Mouse (Mus musculus) small intestine, adult 2 months (tissue): ENCODE measurements around the gene Ski. TPM values are rescaled to one million over a fixed set of nuclear protein-coding genes. Genes with fewer than 3 reads are reported as not detected.

Source experiments
- H3K27ac ChIP-seq: fragments of 200-500 bp; 2 replicates; pipeline ENCODE4 v1.5.1; 2012; ENCODE audit warnings: low read depth, low read length, control low read depth, inconsistent platforms; ENCODE audit not compliant: insufficient read depth
- H3K27me3 ChIP-seq: fragments of 200-500 bp; 2 replicates; pipeline ENCODE4 v1.6.1; 2012; ENCODE audit warnings: mild to moderate bottlenecking, moderate library complexity, low read length, inconsistent platforms; ENCODE audit not compliant: control insufficient read depth, insufficient read depth
- H3K36me3 ChIP-seq: fragments of 200-500 bp; 2 replicates; pipeline ENCODE4 v1.6.1; 2012; ENCODE audit warnings: mild to moderate bottlenecking, low read length, control low read depth, inconsistent platforms; ENCODE audit not compliant: control insufficient read depth, insufficient read depth
- H3K4me1 ChIP-seq: fragments of 200-500 bp; 2 replicates; pipeline ENCODE4 v1.6.1; 2012; ENCODE audit warnings: low read length, inconsistent platforms, mixed read lengths; ENCODE audit not compliant: control insufficient read depth, insufficient read depth, insufficient read length
- H3K4me3 ChIP-seq: fragments of 200-500 bp; 2 replicates; pipeline ENCODE4 v1.5.1; 2012; ENCODE audit warnings: low read depth, mild to moderate bottlenecking, control low read depth, inconsistent platforms, low read length, moderate library complexity
- CTCF ChIP-seq: fragments of 200-500 bp; IDR thresholded peaks from 2 replicates; pipeline ENCODE4 v1.5.1; 2012; ENCODE audit warnings: low read depth, mild to moderate bottlenecking, control low read depth, inconsistent platforms, low read length, moderate library complexity, mixed read lengths; ENCODE audit not compliant: insufficient replicate concordance, insufficient read length; ENCODE audit errors: extremely low read depth
- POLR2A ChIP-seq: fragments of 200-500 bp; IDR thresholded peaks from 2 replicates; pipeline ENCODE4 v1.6.1; 2012; ENCODE audit warnings: low read depth, mild to moderate bottlenecking, control low read depth, inconsistent platforms, low read length, moderate library complexity
- WGBS: fragments of 180-500 bp; shearing (Covaris S2); methylation state at CpG from one replicate; pipeline ENCODE4 v1.1.7; 2018; 5-methylcytosine and 5-hydroxymethylcytosine counted together
- polyA plus RNA-seq: library from polyadenylated mRNA; depleted of rRNA; stranded (reverse); fragments of >200 nt; gene quantifications from 2 replicates; pipeline ENCODE4 v1.2.3, GENCODE M21; 2012

The Ski gene
- polyA plus RNA-seq, 1 experiment, result 48.0 TPM

DNA sequence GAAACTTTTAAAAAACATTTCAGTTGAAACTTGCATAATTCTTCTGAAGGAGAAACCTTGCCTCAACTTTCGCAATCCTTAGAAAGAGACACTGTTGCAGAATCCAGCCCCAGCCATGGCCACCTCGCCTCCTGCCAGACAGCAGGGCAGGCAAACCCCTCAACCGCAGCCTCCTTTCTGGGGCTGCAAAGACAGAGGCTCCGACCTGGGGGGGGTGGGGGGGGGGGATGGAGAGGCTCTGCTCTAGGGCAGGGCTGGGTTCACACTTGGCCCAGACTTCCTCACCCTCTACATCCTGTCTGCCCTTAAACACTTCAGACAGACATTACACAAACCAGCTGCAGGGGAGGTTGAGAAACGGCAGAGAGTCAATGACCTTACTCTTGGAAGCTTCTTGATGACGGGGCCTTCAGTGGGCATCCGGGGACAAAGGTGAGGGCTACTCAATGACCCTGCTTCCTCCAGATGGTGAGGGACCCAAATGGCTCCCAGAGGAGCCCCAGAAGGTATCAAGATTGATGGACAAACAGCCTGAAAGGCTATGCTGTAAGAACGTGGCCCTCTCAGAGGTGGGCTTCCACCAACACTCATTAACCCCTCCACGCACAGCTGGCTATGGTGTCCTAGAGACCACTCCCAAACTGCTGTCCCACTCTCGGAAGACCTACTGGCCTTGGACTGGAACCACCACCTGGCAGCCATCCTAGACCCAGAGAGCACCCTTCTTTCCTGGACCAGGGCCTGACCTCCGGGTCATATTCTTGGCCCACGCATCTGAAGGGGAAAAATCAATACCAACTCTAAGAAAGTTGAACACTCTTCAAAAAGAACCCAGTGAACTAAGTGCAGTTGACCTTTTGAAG lies 4.9 kb downstream of the Ski start:
- no peaks in the 10 kb centered on the region for H3K27me3 ChIP-seq
- peaks cover 61% of the 10 kb centered on the region for H3K4me1 ChIP-seq
- peak overlapping the region; percentile 20; the same call in 1 of the 2 replicates for H3K27ac ChIP-seq
- TF ChIP-seq POLR2A, result no peak
- no peak for TF ChIP-seq CTCF
- 52% methylated on average over 12 of the region's 12 CpGs for WGBS
- no peaks in the 10 kb centered on the region for H3K36me3 ChIP-seq
- H3K4me3 ChIP-seq, result 0 out of 2 replicates have a peak overlapping the region, but pooled peaks have one; percentile 3

DNA sequence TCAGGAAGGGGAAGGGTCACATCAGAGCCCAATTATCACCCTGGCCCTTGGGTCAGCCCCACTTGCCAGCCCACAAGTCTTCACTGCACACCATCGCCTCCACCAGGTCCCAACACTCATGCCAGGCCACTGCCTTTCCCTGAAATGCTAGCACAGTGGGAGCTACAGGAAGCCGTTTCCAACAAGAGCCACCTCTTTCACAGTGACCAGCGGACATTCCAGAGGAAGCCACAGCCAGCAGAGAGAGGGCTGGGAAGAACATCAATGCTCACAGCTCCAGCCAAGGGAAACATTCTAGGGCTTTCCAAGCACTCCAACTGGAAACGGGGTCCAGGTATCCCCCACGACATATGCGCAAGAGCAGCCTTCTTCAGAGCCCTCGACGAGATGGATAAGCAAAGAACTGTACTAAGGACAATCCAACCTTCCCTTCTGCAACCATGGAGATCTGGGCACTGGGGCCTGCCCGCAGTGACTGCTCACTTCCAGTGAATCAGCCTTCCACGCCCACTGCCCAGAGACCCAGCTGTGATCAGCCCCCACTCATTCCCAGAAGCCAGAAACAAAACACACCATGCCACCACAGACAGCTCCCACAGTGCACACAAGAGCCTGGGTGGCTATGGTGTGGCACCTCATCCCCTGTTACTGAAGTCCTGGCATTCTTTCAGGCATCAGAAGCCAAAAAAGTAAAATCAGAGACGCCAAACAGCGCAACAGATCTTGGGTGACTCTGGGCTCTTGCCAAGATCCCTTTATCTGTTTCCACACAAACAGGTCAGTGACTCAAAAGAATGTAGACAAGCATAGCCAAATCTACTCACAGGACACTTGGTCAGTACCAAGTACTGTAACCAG lies 6.4 kb downstream of the Ski start:
- Histone ChIP-seq H3K36me3 (peaks cover under 1% of the 10 kb centered on the region; the same call in 1 of the 2 replicates), H3K27ac (no peak overlapping the region), H3K4me1 (peaks cover 64% of the 10 kb centered on the region), H3K4me3 (no peak overlapping the region), H3K27me3 (no peaks in the 10 kb centered on the region)
- no peak for TF ChIP-seq CTCF
- 56% methylated on average over 12 of the region's 12 CpGs for WGBS

DNA sequence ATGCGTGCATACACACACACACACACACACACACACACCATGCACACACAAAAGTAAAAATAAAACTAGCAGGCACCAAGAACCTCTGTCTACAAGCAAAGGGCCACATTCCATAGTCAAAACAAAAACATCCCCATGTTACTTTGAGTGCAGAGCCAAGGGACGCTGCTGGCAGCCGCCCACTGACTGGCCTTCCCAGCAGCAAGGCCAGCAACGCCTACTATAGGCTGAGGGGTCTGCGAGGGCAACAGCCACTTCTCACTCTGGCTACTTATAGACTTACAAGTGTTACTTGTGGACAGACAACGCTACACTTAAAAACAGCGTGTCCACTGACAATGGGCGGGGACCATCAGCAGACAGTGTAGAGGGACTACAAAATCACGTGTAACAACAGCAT lies 7.2 kb downstream of the Ski start:
- H3K27ac ChIP-seq, result no peak overlapping the region
- H3K27me3 ChIP-seq, result no peaks in the 10 kb centered on the region
- no peak for TF ChIP-seq CTCF
- no peak for TF ChIP-seq POLR2A
- peaks cover 66% of the 10 kb centered on the region for H3K4me1 ChIP-seq
- no peak overlapping the region for H3K4me3 ChIP-seq
- H3K36me3 ChIP-seq, result peaks cover 8% of the 10 kb centered on the region
- WGBS, result 70% methylated on average over 9 of the region's 9 CpGs

DNA sequence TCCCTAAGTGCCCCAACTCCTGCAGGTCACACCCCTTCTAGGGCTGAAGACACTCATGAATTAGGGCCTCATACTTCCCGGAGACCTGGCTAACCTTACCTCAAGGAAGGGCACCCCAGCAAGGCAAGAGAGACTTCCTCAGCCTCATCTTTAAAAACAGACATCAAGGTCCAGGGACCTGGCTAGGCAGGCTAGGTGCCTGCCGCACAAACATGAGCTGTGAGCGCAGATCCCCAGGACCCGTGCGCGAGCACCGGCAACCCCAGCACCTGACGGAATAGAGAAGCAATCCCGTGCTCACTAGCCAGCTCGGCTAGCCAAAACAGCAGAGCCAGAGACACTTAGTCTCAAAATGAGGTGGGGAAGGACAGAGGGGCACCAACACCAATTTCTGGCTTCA lies 7.6 kb downstream of the Ski start:
- H3K36me3 ChIP-seq, result peaks cover 10% of the 10 kb centered on the region
- TF ChIP-seq CTCF, result no peak
- TF ChIP-seq POLR2A, result no peak
- 62% methylated on average over 10 of the region's 10 CpGs for WGBS
- H3K4me1 ChIP-seq, result peaks cover 63% of the 10 kb centered on the region
- no peak overlapping the region for H3K4me3 ChIP-seq
- no peak overlapping the region for H3K27ac ChIP-seq
- H3K27me3 ChIP-seq, result no peaks in the 10 kb centered on the region

DNA sequence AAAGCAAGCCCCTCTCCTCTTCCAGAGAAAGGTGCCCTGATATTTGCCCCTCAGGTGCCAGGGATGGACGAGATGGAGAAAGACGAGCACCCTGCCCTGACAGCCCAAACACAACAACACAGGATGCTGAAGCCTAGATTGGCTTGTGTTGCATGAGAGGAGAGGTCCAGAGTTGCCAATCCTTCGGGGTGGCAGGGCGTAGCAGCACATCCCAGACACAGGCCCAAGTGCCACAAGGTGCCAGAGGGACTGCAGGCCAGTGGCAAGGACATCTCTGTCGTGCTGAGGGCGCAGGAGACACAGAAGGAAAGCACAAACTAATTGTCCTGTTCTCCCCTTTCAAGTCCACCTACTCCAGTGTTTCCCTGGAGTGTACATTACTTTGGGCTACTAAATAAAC lies 8.2 kb downstream of the Ski start:
- TF ChIP-seq CTCF (no peak), POLR2A (no peak)
- Histone ChIP-seq H3K27ac (no peak overlapping the region), H3K4me3 (no peak overlapping the region), H3K27me3 (no peaks in the 10 kb centered on the region), H3K4me1 (peaks cover 64% of the 10 kb centered on the region), H3K36me3 (peaks cover 10% of the 10 kb centered on the region)
- 50% methylated on average over 6 of the region's 6 CpGs for WGBS

DNA sequence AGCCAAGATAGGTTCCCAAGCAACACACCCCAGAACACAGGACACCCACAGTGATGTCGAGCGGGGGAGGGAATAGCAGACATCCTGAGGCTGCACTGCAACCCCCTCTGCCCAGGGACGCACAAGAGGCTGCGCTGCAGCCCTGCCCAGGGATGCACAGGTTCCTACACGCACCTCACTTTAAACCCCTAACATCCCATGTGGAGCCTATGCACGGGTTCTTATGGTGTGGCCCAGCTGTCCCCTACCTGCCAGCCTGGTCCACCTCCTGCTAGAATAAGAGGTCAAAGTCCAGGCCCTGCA lies 8.7 kb downstream of the Ski start:
- Histone ChIP-seq H3K27ac (no peak overlapping the region), H3K4me1 (peaks cover 62% of the 10 kb centered on the region), H3K27me3 (no peaks in the 10 kb centered on the region), H3K36me3 (peaks cover 10% of the 10 kb centered on the region), H3K4me3 (no peak overlapping the region)
- TF ChIP-seq CTCF (no peak), POLR2A (no peak)
- 43% methylated on average over 6 of the region's 6 CpGs for WGBS

DNA sequence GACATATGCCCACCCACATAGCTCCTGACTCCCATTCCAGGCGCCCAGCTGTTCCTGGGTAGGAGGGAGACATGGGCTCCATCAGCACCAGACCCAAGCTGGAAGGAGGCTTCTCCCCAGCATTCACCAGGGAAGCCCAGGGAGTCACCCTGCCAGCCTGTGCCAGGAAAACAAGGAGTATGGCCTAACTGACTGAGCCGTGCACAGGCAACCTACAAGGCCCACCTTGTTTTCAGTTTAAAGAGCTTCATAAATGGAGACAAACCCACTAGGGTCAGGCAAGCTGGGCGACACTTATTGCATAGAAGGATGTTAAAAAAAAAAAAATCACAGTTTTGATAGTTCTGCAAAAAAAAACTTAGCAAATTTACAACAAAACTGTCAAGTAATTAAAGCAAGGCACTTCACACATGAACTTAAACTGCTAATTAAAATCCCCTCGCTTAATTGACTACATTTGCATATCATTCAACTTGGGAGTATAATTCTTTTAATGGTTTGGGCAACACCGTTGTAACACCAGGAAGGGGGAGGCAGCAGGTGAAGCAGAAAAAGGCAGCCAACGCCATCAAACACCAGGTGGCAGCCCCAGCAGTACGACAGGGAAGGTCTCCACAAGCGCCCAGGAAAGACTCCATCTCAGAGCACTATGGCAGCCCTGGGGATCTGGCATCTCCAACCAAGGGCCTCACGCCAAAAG lies 9.2 kb downstream of the Ski start:
- TF ChIP-seq CTCF (no peak), POLR2A (no peak)
- peaks cover 62% of the 10 kb centered on the region for H3K4me1 ChIP-seq
- no peaks in the 10 kb centered on the region for H3K27me3 ChIP-seq
- H3K36me3 ChIP-seq, result peaks cover 10% of the 10 kb centered on the region
- no peak overlapping the region for H3K27ac ChIP-seq
- WGBS, result 41% methylated on average over 9 of the region's 9 CpGs
- no peak overlapping the region for H3K4me3 ChIP-seq
